In the genomic region with DNA sequence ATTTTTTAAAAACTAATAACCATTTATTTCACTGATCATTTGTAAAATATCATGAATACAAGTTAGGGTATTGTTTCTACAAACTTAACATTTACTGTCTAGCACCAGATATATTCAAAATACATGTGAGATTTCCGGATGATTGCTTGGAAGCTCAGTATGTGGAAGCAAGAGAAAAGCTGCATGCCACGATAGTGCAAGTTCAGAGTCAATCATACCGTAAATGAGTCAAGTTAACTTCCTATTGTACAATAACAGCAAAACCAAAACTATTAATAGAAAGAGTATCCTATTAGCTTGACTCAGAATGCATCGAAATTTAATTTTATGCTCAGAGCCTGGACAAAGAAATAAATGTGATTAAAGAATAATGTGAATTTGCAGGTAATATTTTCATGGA, we compare ENCODE assay signal across 14 mouse cellular contexts.
"Had no signal": no experiment of that assay in that cellular context is flagged by ENCODE, and none has a peak within 500 bp of the region (broad histone marks: within the 10 kb centered on the region; RNA-seq: fewer than 3 reads in every experiment).

No protein-coding gene starts in this region.

- DNase-seq: lung, adult 2 months; lung, postnatal 14 days; lung, postnatal 36 days; midbrain, embryonic 14.5 days; retina, postnatal 1 day; right cerebral cortex, adult 18-20 months; right cerebral cortex, postnatal 25 days; right cerebral cortex, postnatal 4 days; spleen, adult 18-20 months; thymus, adult 18-20 months; thymus, postnatal 14 days; thymus, postnatal 36 days had no signal

- ATAC-seq: lung, postnatal 0 days; midbrain, embryonic 16.5 days had no signal
